Mouse (Mus musculus): Measurements from ENCODE around the gene Prickle3. TPM values are rescaled to one million over a fixed set of nuclear protein-coding genes. Genes with fewer than 3 reads are reported as not detected.

Prickle3 gene
- total and polyA plus RNA-seq, 3 experiments, result 1.2 to 3.3 TPM; not detected in 1

GRCm38 (mm10) chrX:7673578-7674281 is 16.7 kb downstream of the Prickle3 start (continued):
- TF ChIP-seq MAFK (IDR thresholded peaks at IDR 0.05; ENCODE audit: borderline replicate concordance, low read depth, low read length) (0 out of 2 replicates have a peak, but pooled peaks have one; percentile 28), RAD21 (IDR thresholded peaks at IDR 0.05; ENCODE audit: low read depth, low read length) (no peak), ZNF384 (IDR thresholded peaks at IDR 0.05; ENCODE audit: low read depth, low read length) (peak; percentile 25; the same call in 1 of the 2 replicates), ZC3H11A (IDR thresholded peaks at IDR 0.05; ENCODE audit: low read depth, low read length) (0 out of 2 replicates have a peak, but pooled peaks have one; percentile 9), MEF2A (IDR thresholded peaks at IDR 0.05; ENCODE audit: extremely low read depth, insufficient replicate concordance, low read depth, low read length, poor library complexity, severe bottlenecking) (no peak), MAZ (IDR thresholded peaks at IDR 0.05; ENCODE audit: low read depth, low read length) (peak; percentile 91), CTCF (IDR thresholded peaks at IDR 0.05 in 2 of 3, conservative IDR thresholded peaks at IDR 0.05 in 1 of 3; ENCODE audit: control insufficient read depth in 1 of 3, insufficient read depth in 1 of 3, low read depth in 2 of 3, low read length in 3 of 3, poor library complexity in 1 of 3, severe bottlenecking in 1 of 3) (peak in 1 of 3 experiments; percentile 26; a peak in 2 of 6 replicates), JUND (IDR thresholded peaks at IDR 0.05; ENCODE audit: low read depth, low read length) (no peak; the same call in 1 of the 2 replicates), EP300 (IDR thresholded peaks at IDR 0.05; ENCODE audit: low read depth in 1 of 2, low read length in 2 of 2) (peak; percentile 82 to 87), POLR2A (IDR thresholded peaks at IDR 0.05; ENCODE audit: control insufficient read depth in 1 of 2, insufficient read depth in 1 of 2, low read depth in 1 of 2, low read length in 2 of 2, poor library complexity in 1 of 2) (peak in 1 of 2 experiments; percentile 56; a peak in 2 of 4 replicates), MXI1 (IDR thresholded peaks at IDR 0.05; ENCODE audit: low read depth, low read length) (peak; percentile 67), TCF12 (IDR thresholded peaks at IDR 0.05; ENCODE audit: low read depth, low read length) (peak; percentile 54; the same call in 1 of the 2 replicates), ELF1 (IDR thresholded peaks at IDR 0.05; ENCODE audit: low read depth, low read length) (no peak; the same call in 1 of the 2 replicates), CHD1 (IDR thresholded peaks at IDR 0.05; ENCODE audit: low read depth, low read length) (no peak), MYB (IDR thresholded peaks at IDR 0.05; ENCODE audit: low read depth, low read length) (0 out of 2 replicates have a peak, but pooled peaks have one; percentile 15), POLR2AphosphoS5 (IDR thresholded peaks at IDR 0.05; ENCODE audit: borderline replicate concordance, low read depth, low read length) (no peak), TBP (IDR thresholded peaks at IDR 0.05; ENCODE audit: low read depth, low read length) (peak; percentile 82), UBTF (IDR thresholded peaks at IDR 0.05; ENCODE audit: borderline replicate concordance, insufficient read depth, low read depth, low read length) (no peak), E2F4 (IDR thresholded peaks at IDR 0.05; ENCODE audit: borderline replicate concordance, low read depth, low read length) (no peak), USF2 (IDR thresholded peaks at IDR 0.05; ENCODE audit: borderline replicate concordance in 1 of 2, insufficient read depth in 1 of 2, low read depth in 1 of 2, low read length in 2 of 2) (no peak), ZKSCAN1 (IDR thresholded peaks at IDR 0.05; ENCODE audit: low read depth, low read length) (no peak)

All from MEL (cell line).